Mouse (Mus musculus): ENCODE measurements around the gene Grsf1.
A peak's percentile ranks its signal among the peaks of the same experiment; 100 is the strongest.

The Grsf1 gene

DNA sequence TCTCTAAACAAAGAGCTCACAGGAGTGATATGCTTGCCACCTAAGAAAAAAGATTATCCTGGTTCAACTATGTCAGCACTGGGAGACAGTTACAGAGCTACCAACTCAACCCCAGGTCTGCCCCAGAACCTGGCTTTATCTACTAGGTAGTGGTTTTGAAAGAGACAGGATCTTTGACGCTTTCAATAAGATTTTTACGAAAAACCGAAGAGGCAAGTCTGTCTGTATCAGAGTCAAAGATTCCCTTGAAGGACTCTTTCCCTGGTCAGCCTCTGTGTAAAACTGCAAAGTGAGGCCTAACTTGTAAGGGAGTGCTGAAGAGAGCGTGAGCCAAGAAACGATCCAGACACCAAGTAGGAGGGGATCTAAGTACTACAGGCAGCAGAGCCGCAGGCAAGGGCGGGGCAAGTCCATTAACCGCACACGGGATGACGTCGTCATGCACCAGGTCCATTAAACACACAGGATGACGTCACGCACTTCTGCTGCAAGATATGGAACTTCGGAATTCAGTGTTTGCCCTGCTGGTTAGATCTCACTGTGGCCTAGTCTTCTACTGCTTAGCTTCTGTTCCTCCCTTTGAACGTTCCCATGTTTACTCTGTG, 12.7 kb upstream of the Grsf1 start:
- DNase-seq, result no peak

DNA sequence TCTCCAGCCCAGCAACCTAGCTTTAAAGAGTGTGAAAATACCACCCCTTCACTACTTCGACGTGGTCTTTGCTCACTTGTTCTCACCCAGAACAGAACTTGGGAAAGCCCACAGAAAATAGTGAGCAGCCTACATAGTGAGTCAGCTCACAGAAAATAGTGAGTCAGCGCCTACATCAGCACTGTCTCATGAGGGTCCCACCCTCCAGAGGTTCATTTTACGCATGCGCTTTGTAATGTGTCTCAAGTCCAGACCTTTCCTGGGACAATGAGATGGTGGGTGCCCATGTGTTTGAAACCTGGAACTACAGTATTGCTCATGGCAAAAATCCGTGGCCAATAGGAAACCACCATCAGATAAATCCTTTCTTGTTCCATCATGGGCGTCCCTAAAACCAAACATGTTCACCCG, 12.0 kb upstream of the Grsf1 start:
- DNase-seq, result no peak

DNA sequence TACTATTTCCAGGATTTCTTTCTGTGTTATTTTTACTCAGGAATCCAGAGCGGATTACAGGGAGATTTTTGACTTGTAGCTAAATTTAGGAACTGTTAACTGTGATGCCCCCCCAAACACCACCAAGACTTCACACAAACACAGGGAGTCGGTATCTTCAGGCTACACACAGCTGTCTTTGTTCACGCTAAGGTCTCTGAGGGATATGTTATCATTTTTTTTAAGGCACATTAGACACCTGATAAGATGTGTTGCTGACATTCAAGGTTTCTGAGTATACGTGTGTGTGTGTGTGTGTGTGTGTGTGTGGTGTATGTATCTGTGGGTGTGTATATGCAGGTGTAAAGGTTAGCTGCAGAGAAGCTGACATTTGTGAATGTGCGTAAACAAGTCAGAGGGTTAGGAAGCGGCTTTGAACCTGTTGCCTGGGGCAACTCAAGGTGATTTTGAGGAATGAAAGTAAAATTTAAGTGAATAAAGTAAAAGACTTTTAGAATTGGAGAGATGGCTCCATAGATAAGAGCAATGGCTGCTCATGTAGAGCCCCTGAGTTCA, 9.9 kb upstream of the Grsf1 start:
- no peak for DNase-seq

DNA sequence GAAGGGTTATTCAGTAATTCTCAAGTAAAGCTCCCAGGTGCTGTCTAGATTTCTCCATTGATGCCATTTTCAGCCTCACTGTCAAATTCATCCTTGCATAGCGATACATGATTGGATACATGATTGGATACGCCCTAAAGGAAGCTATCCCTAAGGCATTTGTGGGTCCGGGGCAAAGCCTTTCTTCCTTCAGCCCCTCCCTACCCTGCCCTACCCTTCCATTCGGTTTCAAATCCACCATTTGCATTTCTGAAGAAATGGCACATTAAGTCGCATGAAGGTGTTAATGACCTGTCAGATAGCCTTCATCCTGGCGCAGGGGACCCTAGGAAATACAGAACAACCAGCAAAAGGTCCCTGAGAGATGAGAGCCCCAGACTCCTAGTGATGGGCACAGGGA, 9.3 kb upstream of the Grsf1 start:
- no peak for DNase-seq

DNA sequence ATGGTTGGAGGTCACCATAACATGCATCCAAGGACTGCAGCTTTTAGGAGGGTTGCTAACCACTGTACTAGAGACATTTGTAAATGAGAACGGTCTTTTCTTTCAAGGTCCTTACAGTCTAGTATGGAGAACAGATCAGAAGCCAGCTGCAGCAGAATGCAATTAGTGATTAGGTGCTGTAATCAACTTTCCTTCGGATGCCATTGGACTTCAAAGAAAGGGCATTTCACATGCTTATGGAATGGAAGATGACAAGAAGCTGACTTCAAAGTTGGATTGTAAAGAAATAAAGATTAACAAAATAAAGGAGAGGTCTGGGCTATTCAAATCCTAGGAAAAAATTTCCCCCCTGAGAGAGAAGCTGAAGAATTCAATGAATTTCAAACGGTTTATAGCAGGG, 8.3 kb upstream of the Grsf1 start:
- DNase-seq, result no peak

DNA sequence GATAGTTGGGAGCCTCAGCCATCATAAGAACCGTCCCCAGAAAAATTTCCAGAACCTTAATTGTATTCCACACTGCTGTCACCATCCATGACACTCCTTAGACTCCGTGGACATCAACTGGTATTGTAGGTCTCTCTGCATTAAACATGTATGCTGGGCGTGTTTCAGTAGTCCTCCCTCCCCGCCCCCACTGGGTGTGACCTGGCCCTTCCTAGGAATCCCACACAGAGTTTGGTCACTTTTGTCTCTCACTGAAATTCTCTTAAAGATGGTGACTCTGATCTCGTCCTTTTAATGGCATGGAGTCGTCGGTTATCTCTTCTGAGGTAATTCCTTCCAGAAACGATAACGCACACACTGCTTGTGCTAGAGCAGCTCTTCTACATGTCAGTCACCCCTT, 7.7 kb upstream of the Grsf1 start:
- DNase-seq, result no peak

DNA sequence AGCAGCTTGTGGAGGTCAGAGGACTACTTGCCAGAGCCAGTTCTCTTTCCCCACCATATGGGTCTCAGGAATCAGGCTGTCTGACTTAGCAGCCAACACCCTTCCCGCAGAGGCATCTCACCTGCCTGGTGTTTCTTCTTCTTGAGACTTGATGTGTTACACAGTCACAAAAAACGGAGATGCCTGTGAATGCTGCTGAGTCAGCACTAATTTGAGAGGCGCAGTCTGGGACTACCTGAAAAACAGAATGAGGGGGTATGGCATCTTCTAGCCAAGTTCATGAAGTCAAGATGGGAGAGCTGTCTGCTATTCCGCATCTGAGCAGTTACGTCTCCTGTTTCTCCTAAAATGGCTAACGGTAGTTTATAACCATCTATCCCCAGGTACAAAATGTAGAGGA, 4.6 kb upstream of the Grsf1 start:
- no peak for DNase-seq

DNA sequence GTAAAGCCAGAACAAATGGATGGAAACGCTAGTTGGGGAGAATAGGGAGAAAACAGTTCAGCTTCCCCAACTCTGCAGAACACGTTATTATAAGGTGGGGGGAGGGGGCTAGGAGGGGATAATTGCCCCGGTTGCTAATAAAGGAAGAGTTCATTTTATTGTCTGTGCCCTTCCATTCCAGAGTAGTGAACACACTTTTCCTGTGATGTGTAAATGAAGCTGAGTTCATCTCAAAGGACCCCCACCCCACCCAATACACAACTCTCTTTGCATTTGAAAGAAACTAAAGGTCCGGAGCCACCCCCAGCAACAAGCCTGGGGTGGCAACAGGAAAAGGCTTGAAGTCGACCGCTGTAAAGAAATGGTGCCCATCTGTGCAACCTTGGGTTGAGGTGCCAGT, 3.4 kb upstream of the Grsf1 start:
- no peak for DNase-seq

DNA sequence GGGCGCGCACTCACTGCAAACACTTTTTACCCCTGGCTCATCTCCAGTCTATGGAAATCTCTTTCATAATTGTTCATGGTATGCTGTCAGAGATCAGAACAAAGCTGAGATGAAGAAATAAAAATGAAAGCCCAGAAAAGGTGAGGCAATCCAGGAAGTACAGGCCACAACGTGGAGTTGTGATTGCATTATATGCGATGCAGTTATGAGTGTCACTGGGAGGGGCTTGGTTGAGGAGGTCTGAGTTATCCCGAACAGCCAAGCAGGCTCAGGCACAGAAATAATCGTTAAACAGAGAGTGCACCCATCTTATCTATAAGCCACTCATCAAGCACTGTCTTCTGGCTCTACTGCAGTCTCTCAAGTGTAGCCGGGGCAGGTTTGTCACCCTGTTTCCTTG, 3.0 kb upstream of the Grsf1 start:
- no peak for DNase-seq

DNA sequence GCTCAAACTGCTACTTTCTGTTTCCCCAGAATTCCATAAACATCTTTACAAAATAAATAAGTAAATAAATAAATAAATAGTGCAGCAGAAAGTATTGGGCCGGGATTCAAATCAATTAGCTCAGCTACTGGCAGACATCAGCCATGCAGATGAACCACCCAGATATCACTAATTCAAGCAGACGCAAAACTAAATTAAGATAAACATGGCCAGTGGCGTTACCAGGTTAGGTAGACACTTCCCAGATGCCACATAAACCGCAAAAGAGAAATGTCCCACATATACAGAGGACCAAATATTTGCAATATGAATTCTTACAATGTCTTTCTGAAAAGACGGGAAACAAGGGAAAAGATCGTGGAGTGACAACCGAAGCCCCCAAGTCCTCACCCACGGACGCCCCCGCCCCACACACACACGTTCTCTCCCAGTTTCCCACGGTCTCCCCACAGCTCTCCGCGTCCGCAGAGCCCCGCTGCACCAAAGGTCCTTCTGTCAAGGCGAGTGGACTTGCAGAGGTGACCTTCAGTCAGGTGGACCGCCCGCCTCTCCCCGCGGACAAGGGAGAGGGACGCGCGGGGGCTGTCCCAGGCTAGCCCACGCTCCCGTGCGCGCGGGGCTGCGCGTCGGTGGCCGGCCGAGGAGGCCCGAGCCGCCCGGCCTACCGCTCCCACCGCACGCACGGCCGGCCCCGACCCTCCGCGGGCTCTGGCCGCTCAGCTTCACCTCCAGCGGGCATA, 1.1 kb downstream of the Grsf1 start:
- DNase-seq, result peak; percentile 72

DNA sequence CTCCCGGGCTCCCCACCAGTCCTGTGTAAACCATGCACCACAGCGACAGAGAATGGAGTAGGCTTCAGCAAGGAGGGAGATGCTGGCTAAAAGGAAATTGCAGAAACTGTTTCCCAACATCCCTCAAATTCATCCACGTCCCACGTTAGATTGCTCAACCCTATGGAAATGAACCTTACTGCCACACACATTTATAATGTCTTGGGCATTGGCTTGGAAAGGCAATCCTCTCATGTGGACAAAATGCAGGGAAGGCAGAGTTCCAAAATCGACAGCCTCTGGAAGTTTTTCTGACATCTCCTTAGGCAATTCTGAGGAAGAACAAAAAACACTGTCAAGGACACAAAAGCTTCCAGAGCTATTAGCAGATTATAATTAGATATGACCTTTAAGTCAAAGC, 12.1 kb downstream of the Grsf1 start:
- no peak for DNase-seq

DNA sequence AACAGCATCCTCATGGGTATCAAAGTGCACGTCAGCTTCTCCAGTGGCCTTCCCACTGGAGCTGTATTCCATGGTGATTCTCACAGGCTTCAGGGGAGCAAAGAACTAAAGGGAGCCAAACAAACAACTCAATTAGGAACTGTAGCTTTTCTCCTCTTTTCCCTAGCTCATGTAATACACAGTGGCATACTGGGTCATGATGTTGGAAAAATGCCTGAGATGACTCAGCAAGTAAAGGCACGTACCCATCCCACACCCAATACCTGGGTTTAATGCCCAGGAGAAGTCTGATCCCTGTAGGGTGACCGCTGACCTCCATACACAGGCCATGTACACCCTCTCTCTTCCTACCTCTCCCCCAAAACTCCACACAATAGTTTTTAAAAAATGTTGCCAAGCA, 12.8 kb downstream of the Grsf1 start:
- no peak for DNase-seq

DNA sequence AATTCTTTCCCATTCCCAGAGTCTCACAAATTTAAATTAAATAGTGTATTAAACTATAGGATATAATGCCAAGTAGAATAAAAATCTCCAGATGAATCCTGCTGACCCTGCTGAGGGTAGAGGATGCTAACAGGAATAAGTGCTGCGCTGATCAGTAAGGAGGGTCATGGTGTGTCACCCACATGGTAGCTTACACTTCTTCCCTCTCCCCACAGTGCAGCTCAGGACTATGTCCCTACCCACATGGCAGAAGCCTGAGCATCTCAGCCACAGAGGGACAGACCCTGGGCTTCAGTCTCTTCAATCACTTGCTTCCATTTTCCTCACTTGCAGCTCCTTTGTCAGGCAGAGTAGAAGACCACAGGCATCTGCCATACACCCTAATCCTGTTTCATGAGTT, 18.1 kb downstream of the Grsf1 start:
- DNase-seq, result no peak

DNA sequence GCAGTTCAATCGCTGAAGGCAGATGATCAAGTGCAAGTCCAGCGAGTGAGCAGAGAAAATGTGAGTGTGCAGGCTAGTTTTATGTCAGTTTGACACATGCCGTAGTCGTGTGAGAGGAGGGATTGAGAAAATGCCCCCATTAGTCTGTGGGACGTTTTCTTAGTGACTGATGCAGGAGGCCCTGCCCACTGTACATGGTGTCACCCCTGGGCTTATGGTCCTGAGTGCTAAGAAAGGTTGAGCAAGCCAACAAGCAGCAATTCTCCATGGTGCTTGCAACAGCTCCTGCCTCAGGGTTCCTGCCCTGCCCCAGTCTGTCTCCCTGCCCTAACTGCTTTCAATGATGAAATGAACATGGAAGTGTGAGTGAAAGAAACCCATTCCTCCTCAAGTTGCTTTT, 23.4 kb downstream of the Grsf1 start:
- DNase-seq, result no peak

DNA sequence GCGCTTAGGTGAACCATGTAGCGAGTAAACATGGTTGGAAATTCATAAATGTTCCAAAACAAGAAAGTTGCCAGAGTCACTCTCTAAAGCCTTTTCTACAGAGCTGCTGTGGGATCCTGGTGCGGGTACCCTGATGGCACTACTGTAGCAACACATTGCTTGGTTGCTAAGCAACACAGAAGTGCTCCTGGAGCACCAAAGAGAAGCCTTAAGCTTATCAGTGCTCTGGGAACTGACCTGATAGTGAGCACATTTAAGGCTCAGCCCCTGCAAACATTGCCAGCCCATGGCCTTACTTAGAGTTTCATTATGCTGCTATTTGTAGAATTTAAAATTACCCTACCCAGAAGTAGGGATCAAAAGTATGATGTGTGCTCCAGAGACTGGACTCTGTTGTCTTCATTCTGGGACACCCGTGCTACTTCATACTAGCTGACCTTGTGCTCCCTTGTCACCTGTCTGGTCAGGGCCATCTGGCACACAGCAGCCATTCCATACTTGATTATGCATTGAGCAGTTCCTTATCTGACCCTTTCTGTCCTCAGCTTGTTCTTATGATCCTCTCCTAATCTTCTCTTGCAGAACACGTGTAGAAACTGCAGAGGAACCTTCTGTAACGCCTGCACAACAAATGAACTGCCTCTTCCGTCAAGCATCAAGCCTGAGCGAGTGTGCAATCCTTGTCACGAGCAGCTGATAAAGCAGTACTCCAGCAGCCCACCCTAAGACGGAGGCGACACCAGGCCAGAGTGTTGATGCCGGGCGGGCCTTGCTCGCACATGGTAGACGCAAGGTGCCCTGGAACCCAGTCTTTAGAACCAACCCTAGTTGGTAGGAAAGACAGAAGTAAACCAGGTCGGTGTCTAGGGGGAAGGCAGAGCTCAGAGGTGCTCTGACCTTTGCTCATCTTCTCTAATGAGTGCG, 26.5 kb downstream of the Grsf1 start:
- no peak for DNase-seq

DNA sequence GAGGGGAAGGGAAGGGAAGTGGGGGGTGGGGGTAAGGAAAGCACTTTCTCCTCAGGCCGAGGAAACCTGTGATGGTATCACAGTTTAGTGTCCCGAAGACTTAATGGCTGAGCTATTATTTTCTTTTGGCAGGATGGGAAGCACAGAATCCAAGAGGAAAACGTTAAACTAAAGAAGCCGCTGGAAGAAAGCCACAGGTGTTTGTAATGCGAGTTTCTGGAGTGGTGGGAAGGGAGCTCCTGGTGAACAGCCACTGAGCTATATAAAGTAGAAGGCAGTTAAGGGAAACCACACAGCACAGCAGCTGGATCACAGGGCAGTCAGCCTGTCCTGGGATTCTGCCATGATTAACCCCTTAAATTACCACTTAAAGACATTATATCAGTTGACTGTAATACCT, 30.6 kb downstream of the Grsf1 start:
- DNase-seq, result peak; percentile 63

DNA sequence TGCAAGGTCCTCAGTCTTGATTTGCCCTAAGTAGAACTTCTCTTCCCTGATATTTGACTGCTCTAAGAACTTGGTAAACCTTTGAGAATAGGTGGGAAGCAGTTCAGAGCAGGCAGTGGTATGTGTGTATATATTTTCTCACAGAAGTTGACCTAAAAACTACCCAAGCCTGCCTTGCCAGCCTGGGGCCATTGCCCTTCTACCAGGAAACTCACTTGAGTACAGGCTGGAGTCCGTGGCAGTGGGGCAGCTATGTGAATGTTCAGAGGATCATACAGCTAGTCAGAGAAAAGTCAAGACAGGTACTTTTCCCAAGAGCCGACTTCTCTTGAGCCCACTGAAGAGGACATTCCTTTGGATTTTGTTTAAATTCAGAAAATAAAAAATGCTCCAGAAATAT, 31.1 kb downstream of the Grsf1 start:
- peak; percentile 21 for DNase-seq

DNA sequence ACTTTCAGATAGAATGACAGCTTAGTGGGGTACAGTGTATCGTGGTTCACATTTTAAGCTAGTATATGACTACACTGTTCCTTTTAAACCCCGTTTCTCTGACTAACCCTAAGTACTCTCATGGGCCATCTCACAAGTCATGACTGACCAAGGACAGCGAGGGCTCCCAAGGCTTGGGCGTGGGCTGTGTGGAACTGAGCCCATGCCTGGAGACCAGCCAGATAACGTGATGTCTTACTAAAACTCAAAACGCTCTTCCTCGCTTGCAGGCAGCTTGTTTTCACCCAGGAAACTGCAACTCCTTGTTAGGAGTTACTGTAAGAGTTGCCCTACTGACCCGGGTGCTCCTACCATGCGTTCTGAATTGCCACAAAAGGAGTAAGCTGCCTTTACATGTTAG, 32.5 kb downstream of the Grsf1 start:
- DNase-seq, result no peak

DNA sequence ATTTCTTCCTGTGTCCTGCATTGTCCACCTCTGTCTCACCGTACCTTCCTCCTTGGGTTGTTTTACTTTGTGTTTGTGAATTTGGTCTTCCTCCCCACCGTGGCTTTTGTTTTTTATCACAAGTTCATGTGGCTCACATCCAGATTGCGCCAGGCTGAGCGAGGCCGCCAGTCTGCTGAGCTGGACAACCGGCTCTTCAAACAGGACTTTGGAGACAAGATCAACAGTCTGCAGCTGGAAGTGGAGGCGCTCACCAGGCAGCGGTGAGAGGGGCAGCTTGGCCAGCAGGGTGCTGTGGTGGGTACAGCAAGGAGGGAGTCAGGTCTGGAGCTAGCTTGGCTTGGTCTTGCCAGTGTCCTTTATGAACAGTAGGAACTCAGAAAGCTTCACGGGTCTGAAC, 33.2 kb downstream of the Grsf1 start:
- no peak for DNase-seq

DNA sequence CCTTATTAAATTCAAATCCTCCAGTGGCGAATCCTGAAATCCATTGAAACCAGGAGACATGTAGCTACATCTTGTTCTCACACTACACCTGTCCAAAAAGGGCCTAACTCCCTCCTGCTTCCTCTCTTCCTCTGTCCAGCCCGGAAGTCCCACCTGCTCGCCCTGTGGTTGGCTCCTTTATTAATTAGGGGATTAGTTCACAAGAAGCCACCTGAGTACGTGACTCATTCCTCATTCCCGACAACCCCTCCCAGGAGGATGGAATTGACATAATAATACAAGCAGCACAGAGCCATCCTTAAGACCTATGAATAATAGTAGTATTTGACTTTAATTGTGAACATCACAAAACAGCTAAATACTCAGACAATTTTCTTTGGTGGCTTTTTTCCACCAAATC, 41.9 kb downstream of the Grsf1 start:
- DNase-seq, result no peak

DNA sequence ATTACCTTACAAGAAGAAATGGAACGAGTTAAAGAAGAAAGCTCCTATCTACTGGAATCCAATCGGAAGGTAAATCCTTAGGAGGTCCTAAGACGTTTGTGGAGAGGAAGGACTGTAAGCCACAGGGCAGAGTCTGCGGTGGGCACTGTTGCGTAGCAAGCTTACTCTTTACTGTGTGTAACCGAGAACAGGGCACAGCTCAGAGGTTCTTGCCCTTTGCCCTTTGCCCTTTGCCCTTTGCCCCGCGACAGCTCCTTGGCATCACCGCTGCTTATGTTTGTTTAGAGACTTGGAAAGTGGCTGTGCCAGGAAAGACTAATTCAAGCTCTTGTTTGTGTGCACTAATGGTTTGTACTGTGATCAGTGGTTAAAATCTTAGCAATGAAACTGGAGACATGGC, 43.5 kb downstream of the Grsf1 start:
- DNase-seq, result peak; percentile 73

DNA sequence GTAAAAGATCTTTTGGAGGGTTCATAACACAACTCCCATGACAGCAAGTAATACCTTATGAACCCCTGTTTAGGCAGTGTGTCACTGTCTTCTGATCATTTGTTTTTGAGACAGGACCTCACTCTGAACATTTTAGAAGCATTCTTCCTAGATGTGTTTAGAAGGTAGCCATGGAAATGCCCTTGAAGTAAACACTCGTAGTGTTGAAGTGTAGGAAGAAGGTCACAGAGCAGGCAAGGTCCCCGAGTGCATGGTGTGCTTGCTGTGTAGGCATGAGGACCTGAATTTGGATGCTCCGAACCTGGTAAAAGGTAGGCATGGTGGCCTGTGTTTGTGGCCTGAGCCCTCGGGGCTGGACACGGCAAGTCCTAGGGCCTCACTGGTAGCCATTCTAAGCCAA, 44.4 kb downstream of the Grsf1 start:
- no peak for DNase-seq

DNA sequence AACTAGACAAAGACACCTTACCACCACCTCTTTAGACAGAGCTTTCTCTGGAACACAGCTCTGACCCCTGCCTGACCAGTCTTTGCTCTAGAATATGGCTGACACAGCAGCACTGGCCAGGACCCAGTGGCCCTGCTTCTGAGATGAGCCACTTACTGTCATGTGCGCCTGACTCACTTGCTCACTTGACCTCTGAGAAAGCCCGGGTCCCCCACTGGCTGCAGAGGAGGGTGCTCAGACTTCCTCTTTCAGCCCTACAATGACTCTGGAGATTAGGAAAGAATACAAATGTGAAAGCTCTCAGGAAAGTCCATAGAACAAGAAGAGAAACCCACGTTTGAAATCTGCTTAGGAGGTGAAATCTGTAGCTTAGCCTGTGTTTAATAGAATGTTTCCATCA, 45.1 kb downstream of the Grsf1 start:
- DNase-seq, result peak; percentile 52

DNA sequence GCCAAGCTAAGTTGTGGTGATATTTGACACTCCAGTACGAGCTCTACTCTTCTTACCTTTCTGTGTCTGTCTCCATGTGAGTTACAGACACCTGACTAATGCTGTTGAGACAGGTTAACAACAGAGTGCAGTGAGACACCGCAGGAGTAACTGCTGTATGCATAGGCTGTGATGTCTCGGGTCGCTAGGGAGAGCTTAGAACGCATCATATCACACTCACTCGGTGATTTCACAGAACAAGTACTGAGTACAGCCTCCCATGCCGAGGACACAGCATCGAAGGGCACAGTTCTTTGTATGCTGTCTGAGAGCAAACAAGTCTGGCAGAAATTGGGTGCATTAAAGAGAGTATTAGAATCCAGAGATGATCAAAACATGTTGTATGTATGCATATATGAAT, 46.0 kb downstream of the Grsf1 start:
- no peak for DNase-seq
